Mouse (Mus musculus) liver, embryonic 15.5 days (tissue): Measurements from ENCODE around the gene Mvb12a. TPM values are rescaled to one million over a fixed set of nuclear protein-coding genes. Genes with fewer than 3 reads are reported as not detected.
"Not testable (repeated sequence)": the region's sequence is repeated elsewhere in the genome, so short reads cannot be mapped to it uniquely, and the experiment has no call there.

ENCODE experiments used
- ATAC-seq: fragments of 200-750 bp; cut with Nextera tagmentation; 2 replicates; pipeline ENCODE4 v1.8.0; 2017; ENCODE audit warnings: moderate number of reproducible peaks, mild to moderate bottlenecking, moderate library complexity; ENCODE audit not compliant: insufficient read depth
- H3K27ac ChIP-seq: fragments of 300-500 bp; sonication (generic); replicated peaks from 2 replicates; pipeline ENCODE4 v1.5.1; 2015; ENCODE audit warnings: mild to moderate bottlenecking, inconsistent platforms
- H3K27me3 ChIP-seq: fragments of 300-500 bp; sonication (generic); 2 replicates; pipeline ENCODE4 v1.6.1; 2015; ENCODE audit warnings: mild to moderate bottlenecking, inconsistent platforms
- H3K36me3 ChIP-seq: fragments of 300-500 bp; sonication (generic); replicated peaks from 2 replicates; pipeline ENCODE4 v1.6.1; 2015; ENCODE audit warnings: moderate library complexity, mild to moderate bottlenecking, inconsistent platforms
- H3K4me1 ChIP-seq: fragments of 300-500 bp; sonication (generic); replicated peaks from 2 replicates; pipeline ENCODE4 v1.6.1; 2015; ENCODE audit warnings: inconsistent platforms
- H3K4me2 ChIP-seq: fragments of 300-500 bp; sonication (generic); 2 replicates; pipeline ENCODE4 v1.6.1; 2015; ENCODE audit warnings: moderate library complexity, mild to moderate bottlenecking, inconsistent platforms
- H3K4me3 ChIP-seq: fragments of 300-500 bp; sonication (generic); replicated peaks from 2 replicates; pipeline ENCODE4 v1.5.1; 2015; ENCODE audit warnings: mild to moderate bottlenecking, inconsistent platforms
- H3K9ac ChIP-seq: fragments of 300-500 bp; sonication (generic); 2 replicates; pipeline ENCODE4 v1.6.1; 2015; ENCODE audit warnings: moderate library complexity, mild to moderate bottlenecking, inconsistent platforms
- H3K9me3 ChIP-seq: fragments of 300-500 bp; sonication (generic); replicated peaks from 2 replicates; pipeline ENCODE4 v1.6.1; 2016; ENCODE audit warnings: inconsistent platforms
- WGBS: fragments of 180-500 bp; shearing (Covaris S2); methylation state at CpG from one replicate; pipeline ENCODE4 v1.1.7; 2015; ENCODE audit warnings: mixed read lengths; ENCODE audit not compliant: insufficient replicate concordance; 5-methylcytosine and 5-hydroxymethylcytosine counted together
- polyA plus RNA-seq: library from polyadenylated mRNA; unstranded; fragments of >200 nt; fragmentation: Nextera tagmentation; extraction: Ambion mirVana; gene quantifications from 2 replicates; pipeline ENCODE4 v1.2.1, GENCODE M21; 2015

The Mvb12a gene
- polyA plus RNA-seq, 1 experiment from 2014 or later: 31.6 TPM

GRCm38 (mm10) chr8:71527162-71527870 is 15.4 kb upstream of the Mvb12a start:
- Histone ChIP-seq H3K4me1 (0 out of 2 replicates have a peak, but pooled peaks cover 9% of the 10 kb centered on the region), H3K36me3 (no peaks in the 10 kb centered on the region), H3K9ac (no peak overlapping the region), H3K27ac (peak overlapping the region; percentile 33; the same call in 1 of the 2 replicates), H3K27me3 (peaks cover 27% of the 10 kb centered on the region), H3K9me3 (no peaks in the 10 kb centered on the region), H3K4me3 (no peak overlapping the region), H3K4me2 (no peak overlapping the region)
- ATAC-seq: no peak
- whole genome bisulfite sequencing: 44% methylated on average over 3 of the region's 3 CpGs

DNA sequence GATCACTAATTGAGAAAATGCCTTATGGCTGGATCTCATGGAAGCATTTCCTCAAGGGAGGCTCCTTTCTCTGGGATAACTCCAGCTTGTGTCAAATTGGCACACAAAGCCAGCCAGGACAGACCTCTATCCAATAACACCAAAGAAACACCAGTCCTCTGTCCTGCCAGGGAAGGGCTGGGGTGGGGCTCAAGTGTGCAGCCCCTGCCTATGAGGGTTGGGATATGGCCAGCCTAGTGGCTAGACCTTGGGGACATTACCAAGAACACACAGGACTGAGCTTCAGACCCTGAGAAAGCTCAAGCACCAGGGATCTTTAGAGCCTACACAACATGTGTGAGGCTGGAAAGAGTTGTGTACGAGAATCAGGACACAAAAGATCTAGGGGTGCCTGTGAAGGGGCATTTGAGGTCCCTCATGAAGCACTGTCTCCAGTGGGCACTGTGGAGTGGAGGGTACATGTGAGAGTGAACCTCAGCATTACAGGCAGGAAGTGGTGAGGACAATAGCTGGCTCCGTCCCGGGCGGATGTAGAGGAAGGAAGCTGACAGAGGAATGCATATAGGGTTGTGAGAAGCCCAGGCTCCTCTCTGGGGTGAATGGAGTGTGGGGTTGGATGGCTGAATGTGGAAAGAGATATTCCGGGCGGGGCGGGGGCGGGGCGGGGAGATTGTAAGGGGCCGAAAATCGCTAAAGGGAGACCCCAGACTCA is 14.2 kb upstream of the Mvb12a start:
- Histone ChIP-seq H3K4me3 (no peak overlapping the region), H3K27ac (peak overlapping the region; percentile 29; the same call in 1 of the 2 replicates)
- WGBS: 20% methylated on average over 11 of the region's 11 CpGs

DNA sequence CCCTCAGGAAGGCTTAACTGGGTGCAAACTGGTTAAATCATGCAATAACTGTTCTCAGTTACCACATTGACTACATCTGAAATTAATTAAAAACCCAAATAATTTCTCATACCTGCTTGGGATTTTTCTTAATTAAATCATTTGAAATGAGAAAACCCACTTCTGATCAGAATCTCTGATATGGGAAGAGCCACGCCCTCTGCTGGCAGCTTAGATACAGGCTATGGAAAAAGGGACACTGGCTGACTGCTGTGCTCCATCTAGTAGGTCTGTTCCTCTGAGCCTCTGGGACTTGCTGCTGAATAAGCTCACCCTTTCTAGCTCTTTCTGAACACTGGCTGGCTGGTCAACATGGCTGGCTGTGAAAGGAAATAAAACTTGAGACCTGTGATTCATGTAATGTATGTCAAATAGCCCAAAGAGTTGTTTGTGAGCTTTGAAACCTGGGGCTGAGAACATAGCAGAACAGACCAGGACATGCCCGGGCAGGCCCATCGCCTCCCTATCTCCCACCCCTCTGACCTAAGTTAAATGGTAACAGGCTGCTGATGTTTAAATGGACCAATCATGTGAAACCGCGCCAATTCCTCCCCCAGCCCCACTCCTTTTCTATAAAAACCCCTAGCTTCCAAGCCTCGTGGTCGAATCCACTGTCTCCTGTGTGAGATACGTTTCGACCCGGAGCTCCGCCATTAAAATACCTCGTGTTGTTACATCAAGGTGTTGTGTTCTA is 11.8 kb upstream of the Mvb12a start:
- WGBS: 59% methylated on average over 7 of the region's 12 CpGs

More for the DNA sequence above, 14.2 kb upstream of the Mvb12a start:
- ATAC-seq: peak; percentile 62
- no peaks in the 10 kb centered on the region for H3K9me3 ChIP-seq
- H3K27me3 ChIP-seq: peaks cover 25% of the 10 kb centered on the region
- H3K9ac ChIP-seq: no peak overlapping the region
- no peak overlapping the region for H3K4me2 ChIP-seq
- 0 out of 2 replicates have a peak, but pooled peaks cover 9% of the 10 kb centered on the region for H3K4me1 ChIP-seq
- H3K36me3 ChIP-seq: no peaks in the 10 kb centered on the region

DNA sequence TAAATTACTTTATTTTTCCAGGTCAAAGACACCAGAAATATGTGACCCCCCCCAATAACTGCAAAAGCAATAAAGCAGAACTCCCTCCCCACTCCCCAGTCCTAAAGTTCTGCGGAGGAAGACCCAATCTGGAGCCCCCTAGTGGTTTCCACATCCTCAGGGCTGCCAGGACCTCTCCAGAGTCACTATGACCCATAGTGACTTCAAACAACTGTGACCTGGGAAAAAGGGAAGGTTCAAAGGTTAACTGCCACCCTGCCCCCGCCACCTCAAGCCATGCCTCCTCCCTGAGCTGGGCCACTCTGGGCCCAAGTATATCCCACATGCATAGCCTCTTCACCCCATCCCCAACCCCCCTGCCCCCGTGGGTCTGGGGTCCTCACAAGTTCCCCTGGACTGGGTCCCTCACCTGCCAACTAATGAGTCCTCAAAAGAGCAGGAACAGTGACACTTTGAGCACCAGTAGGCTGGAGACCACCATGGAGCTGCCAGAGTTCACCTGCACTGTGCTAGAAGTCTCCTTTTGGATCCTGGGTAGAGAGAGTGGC is 8.4 kb upstream of the Mvb12a start:
- Histone ChIP-seq H3K36me3 (no peaks in the 10 kb centered on the region), H3K4me1 (peaks cover 31% of the 10 kb centered on the region), H3K9me3 (no peaks in the 10 kb centered on the region), H3K27me3 (no peaks in the 10 kb centered on the region), H3K9ac (no peak overlapping the region), H3K4me3 (no peak overlapping the region), H3K4me2 (no peak overlapping the region), H3K27ac (no peak overlapping the region)
- 46% methylated on average over 3 of the region's 3 CpGs for WGBS
- ATAC-seq: no peak

More for the DNA sequence above, 11.8 kb upstream of the Mvb12a start:
- not testable (repeated sequence) for H3K9me3 ChIP-seq, H3K27ac ChIP-seq, H3K9ac ChIP-seq, H3K4me2 ChIP-seq, ATAC-seq, H3K36me3 ChIP-seq, H3K4me3 ChIP-seq
- peaks cover 12% of the 10 kb centered on the region for H3K27me3 ChIP-seq
- H3K4me1 ChIP-seq: peaks cover 12% of the 10 kb centered on the region

DNA sequence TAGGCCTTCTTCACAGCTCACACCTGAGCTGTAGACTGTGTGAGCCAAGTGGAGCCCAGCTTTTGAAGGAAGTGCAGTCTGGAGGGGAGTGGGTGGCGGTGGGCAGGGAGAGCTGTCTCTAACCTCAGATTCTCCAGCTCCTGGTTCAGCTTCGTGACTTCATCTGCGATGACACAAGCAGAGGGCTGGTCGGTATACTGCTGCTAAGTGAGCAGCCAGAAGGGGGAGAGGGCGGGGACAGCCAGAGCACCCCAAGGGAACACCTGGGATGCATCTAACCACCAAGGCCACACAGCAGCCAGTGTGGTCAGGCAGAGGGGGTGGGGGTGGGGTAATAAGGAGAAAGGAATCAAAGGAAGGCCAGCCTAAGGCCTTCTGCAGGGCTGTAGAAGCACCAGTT is 7.1 kb upstream of the Mvb12a start:
- H3K27me3 ChIP-seq: no peaks in the 10 kb centered on the region
- peaks cover 31% of the 10 kb centered on the region for H3K4me1 ChIP-seq
- H3K36me3 ChIP-seq: no peaks in the 10 kb centered on the region
- no peak overlapping the region for H3K4me3 ChIP-seq
- H3K9me3 ChIP-seq: no peaks in the 10 kb centered on the region
- 69% methylated on average over 5 of the region's 5 CpGs for WGBS
- H3K4me2 ChIP-seq: no peak overlapping the region
- no peak overlapping the region for H3K27ac ChIP-seq
- no peak for ATAC-seq
- H3K9ac ChIP-seq: no peak overlapping the region

GRCm38 (mm10) chr8:71537028-71537867 is 5.5 kb upstream of the Mvb12a start, which contains the start of gene Bst2:
TSS of gene Bst2 (minus strand) at chr8:71537456.
- H3K4me3 ChIP-seq: peak within 1 kb of the TSS; percentile 66
- H3K9me3 ChIP-seq: no peaks in the 10 kb centered on the region
- H3K36me3 ChIP-seq: no peaks in the 10 kb centered on the region
- H3K27ac ChIP-seq: peak within 1 kb of the TSS; percentile 76
- H3K27me3 ChIP-seq: no peaks in the 10 kb centered on the region
- peaks cover 29% of the 10 kb centered on the region for H3K4me1 ChIP-seq
- peak within 1 kb of the TSS; percentile 84 for H3K4me2 ChIP-seq
- H3K9ac ChIP-seq: peak within 1 kb of the TSS; percentile 62
- WGBS: under 1% methylated on average over 37 of the region's 37 CpGs
- peak; percentile 87 for ATAC-seq

DNA sequence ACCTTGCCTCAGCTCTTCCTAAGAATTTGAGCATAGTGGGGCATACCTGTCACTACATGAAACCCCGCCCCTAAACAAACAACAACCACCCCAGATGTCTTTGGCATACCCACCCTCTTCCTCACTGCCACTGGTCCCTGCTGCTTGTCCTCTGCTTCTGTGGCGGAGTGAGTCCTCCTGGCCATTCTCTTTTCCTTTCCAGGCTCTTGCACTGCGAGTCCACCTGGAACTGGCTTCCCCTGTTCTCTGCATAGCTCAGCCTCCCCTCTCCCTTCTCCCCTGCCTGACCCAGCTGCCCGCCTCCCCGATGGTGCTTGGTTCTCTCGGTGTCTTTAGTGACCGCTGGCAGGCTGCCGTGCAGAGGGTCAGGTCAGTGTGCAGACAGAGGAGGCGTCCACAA is 1.0 kb downstream of the Mvb12a start:
- Histone ChIP-seq H3K9ac (no peak overlapping the region), H3K36me3 (peaks cover 25% of the 10 kb centered on the region), H3K27me3 (no peaks in the 10 kb centered on the region), H3K4me3 (peak overlapping the region; percentile 77), H3K4me2 (peak overlapping the region; percentile 96), H3K27ac (no peak overlapping the region), H3K4me1 (peaks cover 17% of the 10 kb centered on the region), H3K9me3 (no peaks in the 10 kb centered on the region)
- no peak for ATAC-seq
- 77% methylated on average over 9 of the region's 9 CpGs for WGBS

DNA sequence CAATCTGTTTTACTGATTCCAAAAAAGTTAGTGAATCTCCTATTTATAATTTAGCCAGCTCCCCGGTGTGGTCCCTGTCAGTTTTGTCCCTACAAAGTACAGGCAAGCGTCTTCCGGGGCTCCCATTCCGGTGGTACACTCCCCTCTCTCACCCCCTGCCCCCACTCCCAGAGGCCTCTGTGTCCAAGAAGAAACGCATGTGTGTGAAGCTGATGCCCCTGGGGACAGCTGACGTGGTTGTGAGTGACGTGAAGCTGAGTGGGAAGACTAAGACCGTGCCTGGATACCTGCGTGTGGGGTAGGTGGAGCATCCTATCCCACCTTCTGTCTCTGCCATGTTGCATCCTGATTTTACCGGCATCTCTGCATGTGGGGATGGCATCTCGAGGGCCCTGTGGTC is 2.3 kb downstream of the Mvb12a start:
- no peak overlapping the region for H3K27ac ChIP-seq
- H3K4me1 ChIP-seq: peaks cover 17% of the 10 kb centered on the region
- no peaks in the 10 kb centered on the region for H3K9me3 ChIP-seq
- 80% methylated on average over 11 of the region's 11 CpGs for WGBS
- no peaks in the 10 kb centered on the region for H3K27me3 ChIP-seq
- no peak overlapping the region for H3K9ac ChIP-seq
- H3K4me3 ChIP-seq: no peak overlapping the region
- H3K36me3 ChIP-seq: peaks cover 25% of the 10 kb centered on the region
- H3K4me2 ChIP-seq: no peak overlapping the region
- no peak for ATAC-seq

DNA sequence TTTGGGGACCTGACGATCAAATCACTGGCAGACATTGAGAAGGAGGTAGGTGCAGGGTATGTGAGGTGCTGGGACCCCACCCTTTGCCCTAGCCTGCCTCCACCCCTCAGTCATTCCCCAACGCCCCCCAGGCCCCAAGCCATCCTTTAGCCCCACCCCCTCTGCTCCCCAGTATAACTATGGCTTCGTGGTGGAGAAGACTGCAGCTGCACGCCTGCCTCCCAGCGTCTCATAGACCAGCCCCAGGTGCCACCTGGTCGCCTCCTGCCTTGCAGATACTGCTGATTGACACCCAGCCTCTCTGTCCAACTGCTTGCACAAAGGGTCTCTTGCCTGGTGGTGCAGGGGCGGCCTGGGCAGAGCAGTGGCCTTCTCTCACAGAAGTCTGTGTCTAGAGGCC is 4.9 kb downstream of the Mvb12a start:
- Histone ChIP-seq H3K4me3 (no peak overlapping the region), H3K27me3 (no peaks in the 10 kb centered on the region), H3K4me2 (no peak overlapping the region), H3K4me1 (peaks cover 13% of the 10 kb centered on the region), H3K9ac (no peak overlapping the region), H3K9me3 (no peaks in the 10 kb centered on the region), H3K27ac (no peak overlapping the region), H3K36me3 (peaks cover 25% of the 10 kb centered on the region)
- WGBS: 77% methylated on average over 7 of the region's 7 CpGs
- no peak for ATAC-seq

DNA sequence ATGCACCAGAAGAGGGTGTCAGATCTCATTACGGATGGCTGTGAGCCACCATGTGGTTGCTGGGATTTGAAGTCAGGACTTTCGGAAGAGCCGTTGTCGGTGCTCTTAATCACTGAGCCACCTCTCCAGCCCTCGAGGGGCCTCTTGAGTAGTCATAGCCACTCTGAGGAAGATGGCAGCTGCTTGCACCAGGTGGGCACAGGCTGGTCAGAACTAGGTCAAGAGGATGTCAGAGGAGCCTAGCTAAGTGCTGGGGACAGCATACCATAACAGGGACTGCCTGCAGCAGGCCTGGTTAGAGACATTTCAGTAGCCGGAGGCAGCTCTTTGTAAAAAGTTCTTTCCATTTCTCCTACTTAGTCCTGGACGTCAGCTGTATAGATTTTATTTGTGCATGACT is 8.0 kb downstream of the Mvb12a start:
- H3K9me3 ChIP-seq: no peaks in the 10 kb centered on the region
- no peak overlapping the region for H3K9ac ChIP-seq
- ATAC-seq: no peak
- no peak overlapping the region for H3K27ac ChIP-seq
- H3K4me3 ChIP-seq: no peak overlapping the region
- peaks cover 22% of the 10 kb centered on the region for H3K36me3 ChIP-seq
- H3K4me1 ChIP-seq: peaks cover 10% of the 10 kb centered on the region
- no peaks in the 10 kb centered on the region for H3K27me3 ChIP-seq
- H3K4me2 ChIP-seq: no peak overlapping the region
- 61% methylated on average over 7 of the region's 7 CpGs for WGBS
